Mouse (Mus musculus) embryonic stem cell, embryonic (primary cell): Measurements from ENCODE around the gene Patz1.

Experiments
- CTCF ChIA-PET, 4 experiments: fragments of 300-600 bp in 2 of 4; fragments of 350-600 bp in 2 of 4; sonication (Branson Sonifier 250); formaldehyde crosslinking; loops; one replicate each; lab custom pipeline; 2022; ENCODE audit warnings: inconsistent platforms in 2 of 4; lab: Charles Lee
- POLR2A ChIA-PET, 4 experiments: fragments of 300-600 bp in 2 of 4; fragments of 350-600 bp in 2 of 4; sonication (Branson Sonifier 250); formaldehyde crosslinking; loops; one replicate each; lab custom pipeline; 2022; ENCODE audit warnings: antibody characterized with exemption in 4 of 4, inconsistent platforms in 1 of 4; lab: Charles Lee

Gene Patz1

DNA sequence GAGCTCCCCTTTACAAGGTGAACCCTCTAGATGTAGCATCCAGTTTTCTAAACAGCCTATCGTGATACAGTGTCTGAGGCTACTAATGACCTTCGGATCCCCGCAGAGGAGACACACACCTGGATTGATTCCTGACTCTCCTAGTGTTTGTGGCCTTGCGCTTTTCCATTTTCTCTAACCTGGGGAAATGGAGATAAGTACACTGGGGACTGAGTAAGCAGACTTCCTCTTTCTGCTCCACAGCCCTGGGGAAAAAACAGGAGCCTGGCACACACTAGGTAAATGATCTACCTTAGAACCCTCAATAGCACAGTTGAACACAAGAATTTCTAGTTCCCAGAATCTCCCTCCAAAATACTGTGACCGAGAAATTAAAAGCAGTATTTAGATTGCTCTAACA is 753 bp upstream of the Patz1 start:
- CTCF ChIA-PET = interaction anchor here in 2 of 4 experiments (0.8 to 1.0 kb wide), 2 partner anchors 41 to 100 kb away, joined by 3 read pairs; no protein-coding TSS in a partner anchor
- POLR2A ChIA-PET = interaction anchor here (0.7 to 26.9 kb wide), 29 partner anchors 9 to 361 kb away, joined by 3 to 556 read pairs (median 8); partner anchors contain the start of genes Drg1 (in 4 of the 4), Sfi1 (in 2 of the 4), Eif4enif1 (in 1 of the 4) and Morc2a (in 1 of the 4)

DNA sequence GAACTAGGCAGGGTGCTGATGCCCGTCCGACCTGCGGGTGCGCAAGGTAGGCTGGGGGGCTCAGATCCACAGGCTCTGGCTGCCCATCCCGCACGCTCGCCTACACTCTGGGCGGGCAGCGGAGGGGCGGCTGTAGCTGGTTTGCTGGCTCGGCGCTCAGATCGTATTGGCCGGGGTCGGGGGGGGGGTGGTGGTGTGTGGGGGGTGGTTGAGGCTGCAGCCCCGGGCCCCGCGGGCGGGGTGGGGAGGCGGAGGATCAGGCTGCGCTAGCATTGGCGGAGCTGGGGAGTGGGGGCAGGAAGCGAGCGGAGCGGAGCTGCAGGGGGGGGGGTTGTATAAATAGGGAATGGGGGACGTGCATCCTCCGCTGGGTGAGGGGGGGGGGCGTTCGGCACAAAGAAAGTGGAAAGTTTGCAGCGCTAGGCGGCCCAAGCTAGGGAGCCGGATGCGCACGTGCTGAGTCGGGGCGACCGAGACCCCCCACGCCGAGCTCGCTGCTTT is 678 bp downstream of the Patz1 start:
- CTCF ChIA-PET = interaction anchor here in 3 of 4 experiments (0.5 to 2.2 kb wide), 18 partner anchors 20 to 165 kb away, joined by 3 to 18 read pairs (median 4); partner anchors contain the start of gene Drg1 (in 2 of the 3)
- POLR2A ChIA-PET = interaction anchor here (0.6 to 26.9 kb wide), 73 partner anchors 10 to 1800 kb away, joined by 3 to 556 read pairs (median 5); partner anchors contain the start of genes Drg1 (in 4 of the 4), Rnf185 (in 3 of the 4), Sfi1 (in 3 of the 4) and Eif4enif1 (in 2 of the 4)

DNA sequence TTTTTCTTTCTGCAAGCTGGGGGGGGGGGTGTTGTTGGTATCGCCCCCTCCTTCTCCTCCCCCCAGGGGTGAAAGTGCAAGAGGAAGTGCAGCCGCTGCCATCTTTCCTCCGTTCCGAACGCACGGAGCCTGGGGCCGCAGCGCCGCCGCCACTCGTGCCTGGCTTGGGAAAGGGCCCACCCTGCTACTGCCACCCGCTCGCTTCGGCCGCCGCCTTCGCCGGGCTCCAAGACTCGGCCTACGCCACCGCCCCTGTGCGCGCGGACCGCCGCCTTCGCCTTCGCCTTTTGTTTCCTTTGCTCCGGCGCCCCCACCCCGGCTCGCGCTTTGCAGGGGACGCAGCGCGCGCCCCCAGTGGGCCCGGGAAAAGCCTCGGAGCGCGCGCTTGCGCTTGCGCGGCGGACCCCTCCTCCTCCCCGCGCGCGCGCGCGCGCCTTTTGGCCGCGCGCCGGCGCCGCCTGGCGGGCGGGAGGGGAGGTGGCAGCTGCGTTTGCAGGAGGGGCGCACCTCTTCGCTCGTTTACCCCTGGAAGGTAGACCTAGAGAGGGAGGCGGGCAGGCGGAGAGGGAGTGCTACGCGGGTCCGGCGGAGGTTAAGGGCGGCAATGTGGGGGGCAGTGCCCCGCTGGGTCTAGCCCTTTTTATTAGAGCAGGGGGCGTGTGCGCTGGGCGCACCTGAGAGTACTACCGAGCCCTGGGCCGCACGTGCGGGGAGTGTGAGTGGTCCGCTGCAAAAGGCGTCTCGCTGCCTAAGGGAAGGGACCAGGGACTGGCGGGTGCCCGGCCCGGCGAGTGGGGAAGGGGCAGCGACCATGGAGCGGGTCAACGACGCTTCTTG is 1.3 kb downstream of the Patz1 start:
- CTCF ChIA-PET = interaction anchor here in 3 of 4 experiments (0.6 to 3.6 kb wide), 21 partner anchors 11 to 166 kb away, joined by 3 to 18 read pairs (median 4); partner anchors contain the start of gene Drg1 (in 2 of the 3)
- POLR2A ChIA-PET = interaction anchor here (0.6 to 26.9 kb wide), 75 partner anchors 11 to 674 kb away, joined by 3 to 556 read pairs (median 5); partner anchors contain the start of genes Drg1 (in 4 of the 4), Rnf185 (in 3 of the 4), Sfi1 (in 3 of the 4) and Eif4enif1 (in 2 of the 4)

DNA sequence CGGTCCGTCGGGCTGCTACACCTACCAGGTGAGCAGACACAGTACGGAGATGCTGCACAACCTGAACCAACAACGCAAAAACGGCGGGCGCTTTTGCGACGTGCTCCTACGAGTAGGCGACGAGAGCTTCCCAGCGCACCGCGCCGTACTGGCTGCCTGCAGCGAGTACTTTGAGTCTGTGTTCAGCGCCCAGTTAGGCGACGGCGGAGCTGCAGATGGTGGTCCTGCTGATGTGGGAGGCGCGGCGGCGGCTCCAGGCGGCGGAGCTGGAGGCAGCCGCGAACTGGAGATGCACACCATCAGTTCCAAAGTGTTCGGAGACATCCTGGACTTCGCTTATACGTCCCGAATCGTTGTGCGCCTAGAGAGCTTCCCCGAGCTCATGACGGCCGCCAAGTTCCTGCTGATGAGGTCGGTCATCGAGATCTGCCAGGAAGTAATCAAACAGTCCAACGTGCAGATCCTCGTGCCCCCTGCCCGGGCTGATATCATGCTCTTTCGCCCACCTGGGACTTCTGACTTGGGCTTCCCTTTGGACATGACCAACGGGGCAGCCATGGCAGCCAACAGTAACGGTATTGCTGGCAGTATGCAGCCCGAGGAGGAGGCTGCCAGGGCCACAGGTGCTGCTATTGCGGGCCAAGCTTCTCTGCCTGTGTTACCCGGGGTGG is 2.1 kb downstream of the Patz1 start:
- CTCF ChIA-PET = interaction anchor here in 2 of 4 experiments (0.5 to 3.6 kb wide), 12 partner anchors 12 to 166 kb away, joined by 3 to 14 read pairs (median 3); partner anchors contain the start of gene Drg1 (in 1 of the 2)

DNA sequence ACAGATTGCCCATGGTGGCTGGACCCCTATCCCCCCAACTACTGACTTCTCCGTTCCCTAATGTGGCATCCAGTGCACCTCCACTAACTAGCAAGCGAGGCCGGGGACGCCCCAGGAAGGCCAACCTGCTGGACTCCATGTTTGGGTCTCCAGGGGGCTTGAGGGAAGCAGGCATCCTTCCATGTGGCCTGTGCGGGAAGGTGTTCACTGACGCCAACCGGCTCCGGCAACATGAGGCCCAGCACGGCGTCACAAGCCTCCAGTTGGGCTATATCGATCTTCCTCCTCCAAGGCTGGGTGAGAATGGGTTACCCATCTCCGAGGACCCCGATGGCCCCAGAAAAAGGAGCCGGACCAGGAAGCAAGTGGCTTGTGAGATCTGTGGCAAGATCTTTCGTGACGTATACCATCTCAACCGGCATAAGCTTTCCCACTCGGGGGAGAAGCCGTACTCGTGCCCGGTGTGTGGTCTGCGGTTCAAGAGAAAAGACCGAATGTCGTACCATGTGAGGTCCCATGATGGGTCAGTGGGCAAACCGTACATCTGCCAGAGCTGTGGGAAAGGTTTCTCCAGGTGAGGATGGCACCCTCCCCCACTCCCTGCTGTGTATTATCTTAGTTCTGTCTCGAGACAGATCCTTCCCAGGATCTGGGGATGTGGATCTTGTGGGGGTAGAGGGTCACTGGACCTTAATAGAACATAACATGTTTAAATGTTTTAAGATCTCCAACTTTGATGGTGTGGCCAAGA is 2.8 kb downstream of the Patz1 start:
- POLR2A ChIA-PET = interaction anchor here (0.6 to 26.9 kb wide), 52 partner anchors 10 to 357 kb away, joined by 3 to 556 read pairs (median 8); partner anchors contain the start of genes Drg1 (in 4 of the 4), Eif4enif1 (in 2 of the 4), Morc2a (in 2 of the 4) and Pik3ip1 (in 1 of the 4)

More for the DNA sequence above, 2.1 kb downstream of the Patz1 start:
- POLR2A ChIA-PET = interaction anchor here (0.7 to 26.9 kb wide), 35 partner anchors 11 to 358 kb away, joined by 3 to 556 read pairs (median 9); partner anchors contain the start of genes Drg1 (in 4 of the 4), Morc2a (in 2 of the 4), Rnf185 (in 2 of the 4) and Eif4enif1 (in 1 of the 4)

DNA sequence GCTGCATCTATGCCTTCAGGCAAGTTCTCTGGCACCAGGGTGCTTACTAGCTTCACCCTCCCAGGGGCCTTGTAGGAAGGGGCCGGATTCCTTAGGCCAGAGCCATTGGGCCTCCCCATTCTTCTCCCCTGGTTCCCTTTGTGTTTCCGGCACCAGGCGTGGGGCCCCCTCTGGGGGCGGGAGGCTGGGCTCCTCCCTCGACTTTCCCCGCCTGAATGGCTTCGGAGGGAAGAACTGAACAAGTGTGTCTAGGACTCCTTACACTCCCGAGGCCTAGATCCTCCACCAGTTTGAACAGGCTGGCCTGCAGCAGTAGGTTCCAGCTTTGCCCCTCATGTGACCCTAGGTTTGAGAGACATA is 3.4 kb downstream of the Patz1 start:
- CTCF ChIA-PET = interaction anchor here in 2 of 4 experiments (0.9 to 3.6 kb wide), 8 partner anchors 22 to 61 kb away, joined by 3 to 14 read pairs (median 4); partner anchors contain the start of gene Drg1 (in 1 of the 2)

More for the DNA sequence above, 2.8 kb downstream of the Patz1 start:
- CTCF ChIA-PET = interaction anchor here in 2 of 4 experiments (0.5 to 3.6 kb wide), 11 partner anchors 11 to 167 kb away, joined by 3 to 14 read pairs (median 5); partner anchors contain the start of gene Drg1 (in 2 of the 2)

DNA sequence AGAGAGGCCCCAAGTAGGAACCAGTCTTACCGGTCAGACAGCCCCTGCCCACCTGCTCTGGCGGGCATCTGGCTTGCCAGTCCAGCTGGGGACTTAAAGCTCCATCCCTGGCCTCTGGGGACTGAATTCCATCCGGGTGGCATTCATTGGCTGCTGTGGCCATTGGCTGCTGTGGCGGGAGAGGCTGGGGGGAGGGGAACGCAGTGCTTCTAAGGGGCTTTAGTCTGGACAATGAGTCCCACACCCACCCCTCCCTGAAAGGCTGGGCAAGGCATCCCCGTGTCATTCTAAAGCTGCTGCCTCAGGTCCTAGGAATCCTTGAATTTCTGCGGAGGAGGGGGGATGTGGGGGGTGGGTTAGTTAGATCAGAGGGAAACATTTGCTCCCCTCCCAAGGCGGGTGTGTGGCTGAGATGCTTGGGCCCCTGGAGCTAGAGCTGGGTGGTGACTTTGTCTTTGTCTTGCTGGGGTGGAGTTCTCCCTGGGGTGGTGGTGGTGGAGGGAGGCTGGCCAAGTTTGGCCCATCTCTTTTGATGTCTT is 4.1 kb downstream of the Patz1 start:
- ChIA-PET POLR2A (interaction anchor here (0.6 to 26.9 kb wide), 79 partner anchors 9 to 1681 kb away, joined by 3 to 556 read pairs (median 5); partner anchors contain the start of genes Drg1 (in 4 of the 4), Morc2a (in 3 of the 4), Eif4enif1 (in 2 of the 4) and Pik3ip1 (in 2 of the 4)), CTCF (interaction anchor here (0.5 to 3.6 kb wide), 16 partner anchors 10 to 161 kb away, joined by 3 to 14 read pairs (median 4); partner anchors contain the start of gene Drg1 (in 1 of the 4))

More for the DNA sequence above, 3.4 kb downstream of the Patz1 start:
- POLR2A ChIA-PET = interaction anchor here (0.6 to 26.9 kb wide), 61 partner anchors 9 to 357 kb away, joined by 3 to 556 read pairs (median 8); partner anchors contain the start of genes Drg1 (in 4 of the 4), Morc2a (in 3 of the 4), Eif4enif1 (in 1 of the 4) and Pik3ip1 (in 1 of the 4)

DNA sequence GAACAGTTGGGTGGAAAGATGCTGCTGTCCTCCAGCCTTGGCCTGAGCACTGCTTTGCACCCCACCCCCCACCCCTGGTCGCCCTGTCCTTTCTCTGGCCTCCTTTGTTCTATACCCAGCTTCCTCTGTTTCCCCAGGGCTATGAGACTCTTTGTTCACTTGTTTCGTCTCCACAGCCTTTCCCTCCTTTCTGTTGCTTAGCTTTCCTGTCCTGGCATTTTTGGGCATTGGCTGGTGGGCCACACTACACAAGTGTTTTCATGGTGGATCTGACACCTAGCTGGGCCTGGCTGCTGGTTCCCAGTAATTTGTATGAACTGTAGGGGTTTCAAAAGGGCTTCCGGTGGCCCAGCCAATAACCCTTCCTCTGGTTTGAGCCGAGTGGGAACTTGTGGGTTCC is 4.7 kb downstream of the Patz1 start:
- ChIA-PET CTCF (interaction anchor here (0.5 to 3.6 kb wide), 14 partner anchors 10 to 160 kb away, joined by 3 to 14 read pairs (median 4); partner anchors contain the start of gene Drg1 (in 1 of the 4)), POLR2A (interaction anchor here (0.5 to 26.9 kb wide), 65 partner anchors 8 to 1680 kb away, joined by 3 to 556 read pairs (median 5); partner anchors contain the start of genes Drg1 (in 4 of the 4), Eif4enif1 (in 2 of the 4), Morc2a (in 2 of the 4) and Pik3ip1 (in 2 of the 4))

DNA sequence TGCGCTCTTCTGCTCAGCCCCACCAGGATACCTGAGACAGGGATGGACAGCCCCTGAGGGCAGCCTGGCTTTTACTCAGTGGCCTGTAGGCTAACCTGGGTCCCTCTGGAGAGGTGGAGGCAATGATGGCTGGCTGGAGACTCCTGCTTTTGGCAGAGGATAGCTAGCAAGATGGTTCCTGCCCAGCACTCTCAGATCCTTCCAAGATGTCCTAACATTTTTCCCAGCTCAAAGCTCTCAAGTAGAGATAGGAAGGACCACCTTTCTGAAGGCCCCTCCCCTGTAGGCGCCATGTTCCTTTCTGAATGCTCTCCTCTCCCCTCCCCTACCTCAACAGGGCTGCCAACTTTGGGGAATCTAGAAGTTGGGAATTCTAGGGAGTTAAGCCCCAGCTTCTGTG is 6.0 kb downstream of the Patz1 start:
- ChIA-PET CTCF (interaction anchor here in 1 of 4 experiments (0.9 kb wide), 1 partner anchor 19 kb away, joined by 4 read pairs; no protein-coding TSS in a partner anchor), POLR2A (interaction anchor here in 2 of 4 experiments (1.0 to 26.9 kb wide), 14 partner anchors 7 to 354 kb away, joined by 3 to 556 read pairs (median 12); partner anchors contain the start of genes Drg1 (in 2 of the 2) and Morc2a (in 1 of the 2))

DNA sequence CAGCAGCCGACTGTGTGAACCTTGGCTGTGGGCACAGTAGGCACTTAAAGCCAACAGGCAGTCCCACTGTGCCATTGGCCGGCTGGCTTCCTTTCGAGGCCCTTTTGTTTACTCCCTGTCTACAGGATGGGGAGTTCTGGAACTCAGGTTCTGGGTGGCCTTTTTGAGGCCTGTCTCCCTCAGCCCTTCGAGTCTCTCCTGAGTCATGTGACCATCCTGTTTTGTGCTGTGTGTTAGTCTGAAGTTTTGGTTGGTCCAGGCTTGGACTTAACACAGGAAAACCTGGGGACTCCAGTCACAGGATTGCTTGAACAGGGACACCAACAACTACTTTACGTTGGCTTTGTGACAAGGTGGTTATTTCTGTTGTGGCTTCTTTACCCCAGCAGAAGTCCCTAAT is 7.4 kb downstream of the Patz1 start:
- POLR2A ChIA-PET = interaction anchor here in 2 of 4 experiments (1.2 to 26.9 kb wide), 8 partner anchors 11 to 352 kb away, joined by 3 to 556 read pairs (median 6); partner anchors contain the start of genes Drg1 (in 1 of the 2) and Morc2a (in 1 of the 2)
- CTCF ChIA-PET = no interaction called here

DNA sequence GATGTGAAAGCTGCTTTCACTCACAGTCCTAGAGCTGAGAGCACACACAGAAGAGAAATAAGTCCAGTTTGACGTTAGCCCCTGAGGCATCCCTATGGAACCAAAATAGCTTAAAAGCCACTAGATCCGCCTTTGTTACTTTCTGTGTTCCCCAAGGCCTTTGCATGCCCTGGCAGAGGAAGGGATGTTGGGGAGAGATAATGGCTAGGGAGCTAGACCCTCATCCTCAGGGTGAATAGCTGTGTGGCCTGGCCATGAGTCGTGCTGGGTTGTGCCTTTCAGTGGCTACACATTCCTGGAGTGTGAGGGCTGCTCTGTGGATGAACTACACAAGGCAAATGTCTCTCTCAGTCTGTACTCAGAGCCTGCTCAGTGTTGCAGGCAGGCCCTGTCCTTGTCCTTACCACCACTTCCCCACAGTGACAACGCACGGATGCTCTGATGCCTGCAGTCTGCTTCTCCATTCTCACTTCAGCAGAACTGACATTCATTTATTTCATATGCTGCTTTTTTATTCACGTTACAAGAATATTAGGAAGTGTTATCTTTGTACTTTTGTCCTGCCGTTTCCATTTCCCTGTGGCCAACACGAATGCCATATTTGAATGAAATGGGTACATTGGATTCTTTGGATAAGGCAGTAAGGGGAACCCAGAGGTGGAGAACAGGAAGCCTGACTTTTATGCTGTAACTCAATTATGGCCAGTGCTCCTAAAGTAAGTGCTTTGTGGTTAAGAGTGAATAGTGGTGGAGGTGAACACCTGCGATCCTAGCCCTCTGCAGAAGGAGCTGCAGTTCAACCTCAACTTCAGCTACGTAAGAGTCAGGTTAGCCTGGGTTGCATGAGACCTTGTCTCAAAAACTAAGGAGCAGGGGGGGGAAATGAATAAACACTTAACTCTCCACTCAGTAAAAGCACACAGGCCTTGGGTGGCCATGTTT is 9.5 kb downstream of the Patz1 start:
- CTCF ChIA-PET = interaction anchor here in 2 of 4 experiments (0.7 to 1.3 kb wide), 3 partner anchors 13 to 19 kb away, joined by 3 to 5 read pairs (median 3); no protein-coding TSS in a partner anchor
- POLR2A ChIA-PET = interaction anchor here in 3 of 4 experiments (0.6 to 26.9 kb wide), 14 partner anchors 3 to 154 kb away, joined by 3 to 556 read pairs (median 6); partner anchors contain the start of genes Drg1 (in 3 of the 3) and Patz1 (in 2 of the 3)

DNA sequence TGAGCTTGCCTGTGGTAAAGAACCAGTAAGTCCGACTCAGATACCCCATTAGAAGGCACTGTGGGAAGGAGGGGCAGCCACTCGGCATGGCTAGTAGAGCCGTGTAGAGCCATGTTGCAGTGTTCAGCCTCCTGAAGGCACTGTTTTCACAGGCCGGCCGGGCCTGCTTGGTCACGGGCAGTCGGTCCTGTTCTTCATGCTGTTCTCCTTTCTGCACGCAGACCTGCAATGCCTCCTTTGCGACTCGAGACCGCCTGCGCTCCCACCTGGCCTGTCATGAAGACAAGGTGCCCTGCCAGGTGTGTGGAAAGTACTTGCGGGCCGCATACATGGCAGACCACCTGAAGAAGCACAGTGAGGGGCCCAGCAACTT is 10.1 kb downstream of the Patz1 start:
- ChIA-PET POLR2A (interaction anchor here in 3 of 4 experiments (0.6 to 26.9 kb wide), 11 partner anchors 4 to 165 kb away, joined by 3 to 556 read pairs (median 7); partner anchors contain the start of genes Patz1 (in 2 of the 3), Drg1 (in 1 of the 3) and Pik3ip1 (in 1 of the 3)), CTCF (interaction anchor here in 2 of 4 experiments (0.7 to 1.3 kb wide), 3 partner anchors 12 to 18 kb away, joined by 3 to 5 read pairs (median 3); no protein-coding TSS in a partner anchor)

DNA sequence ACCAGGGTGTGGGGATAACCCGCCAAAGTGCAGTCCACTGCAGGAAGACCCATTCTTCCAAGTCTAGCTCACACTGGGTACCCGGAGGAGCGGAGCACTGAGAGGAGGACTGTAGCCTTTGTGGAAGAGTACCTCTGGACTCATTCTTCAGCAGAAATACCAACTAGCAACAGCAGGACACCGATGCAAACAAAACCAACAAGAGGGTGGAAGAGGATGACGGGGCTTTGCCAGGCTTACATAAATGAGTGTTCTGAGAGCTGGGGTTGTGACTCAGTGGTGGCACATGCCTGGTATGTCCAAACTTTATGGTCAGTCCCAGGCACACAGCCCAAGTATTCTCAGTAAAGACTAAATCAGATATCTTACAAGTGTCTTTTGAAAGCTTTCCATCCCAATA is 12.4 kb downstream of the Patz1 start:
- CTCF ChIA-PET = interaction anchor here in 2 of 4 experiments (1.0 to 3.5 kb wide), 2 partner anchors 13 kb away, joined by 3 to 16 read pairs; no protein-coding TSS in a partner anchor

DNA sequence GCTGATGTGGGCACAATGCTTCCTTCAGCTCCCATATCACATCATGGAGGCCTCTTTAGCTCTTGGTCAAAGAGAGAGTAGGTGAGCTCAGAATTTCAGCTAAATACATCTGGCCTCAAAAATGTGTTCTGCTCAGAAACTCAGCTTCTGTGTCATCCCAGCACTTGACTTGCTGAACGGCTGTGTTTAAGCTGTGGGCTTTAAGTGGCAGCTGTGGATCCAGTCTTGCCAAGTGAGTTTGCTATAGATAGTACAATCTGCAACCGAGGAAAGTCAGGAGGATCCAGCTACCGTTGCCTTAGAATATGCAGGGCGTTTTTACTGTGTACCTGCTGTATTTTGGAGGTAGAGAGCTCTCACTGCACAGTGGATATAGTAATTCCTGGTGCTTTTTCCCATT is 13.7 kb downstream of the Patz1 start:
- POLR2A ChIA-PET = interaction anchor here (0.6 to 26.9 kb wide), 23 partner anchors 7 to 110 kb away, joined by 3 to 556 read pairs (median 7); partner anchors contain the start of genes Drg1 (in 3 of the 4), Patz1 (in 2 of the 4) and Sfi1 (in 1 of the 4)

More for the DNA sequence above, 12.4 kb downstream of the Patz1 start:
- POLR2A ChIA-PET = interaction anchor here in 3 of 4 experiments (0.6 to 26.9 kb wide), 10 partner anchors 6 to 35 kb away, joined by 3 to 556 read pairs (median 14); partner anchors contain the start of genes Drg1 (in 3 of the 3) and Patz1 (in 2 of the 3)

More for the DNA sequence above, 13.7 kb downstream of the Patz1 start:
- CTCF ChIA-PET = interaction anchor here (0.5 to 3.5 kb wide), 7 partner anchors 9 to 45 kb away, joined by 3 to 16 read pairs (median 4); no protein-coding TSS in a partner anchor
